Mouse (Mus musculus) thymus, adult 2 months (tissue): Measurements from ENCODE around the gene Ndufb4.

ENCODE experiments used
- CTCF ChIP-seq: fragments of 200-500 bp; IDR thresholded peaks from 2 replicates; pipeline ENCODE4 v1.5.1; 2012; ENCODE audit warnings: mild to moderate bottlenecking, control low read depth, low read length, moderate library complexity, borderline replicate concordance; ENCODE audit not compliant: control insufficient read depth, poor library complexity, insufficient read depth; ENCODE audit errors: extremely low read depth
- POLR2A ChIP-seq: fragments of 200-500 bp; IDR thresholded peaks from 2 replicates; pipeline ENCODE4 v1.6.1; 2012; ENCODE audit warnings: mild to moderate bottlenecking, low read length, control low read depth, moderate library complexity; ENCODE audit not compliant: control insufficient read depth, poor library complexity, insufficient read depth; ENCODE audit errors: extremely low read depth

GRCm38 (mm10) chr16:37687301-37687980, 33.2 kb upstream of the Ndufb4 start:
- TF ChIP-seq CTCF (no peak), POLR2A (no peak)
